Mouse (Mus musculus): Measurements from ENCODE around the gene Armc2. TPM values are rescaled to one million over a fixed set of nuclear protein-coding genes. Genes with fewer than 3 reads are reported as not detected.

Armc2 gene
- polyA plus RNA-seq, 1 experiment from 2014 or later, result 1.1 TPM

DNA sequence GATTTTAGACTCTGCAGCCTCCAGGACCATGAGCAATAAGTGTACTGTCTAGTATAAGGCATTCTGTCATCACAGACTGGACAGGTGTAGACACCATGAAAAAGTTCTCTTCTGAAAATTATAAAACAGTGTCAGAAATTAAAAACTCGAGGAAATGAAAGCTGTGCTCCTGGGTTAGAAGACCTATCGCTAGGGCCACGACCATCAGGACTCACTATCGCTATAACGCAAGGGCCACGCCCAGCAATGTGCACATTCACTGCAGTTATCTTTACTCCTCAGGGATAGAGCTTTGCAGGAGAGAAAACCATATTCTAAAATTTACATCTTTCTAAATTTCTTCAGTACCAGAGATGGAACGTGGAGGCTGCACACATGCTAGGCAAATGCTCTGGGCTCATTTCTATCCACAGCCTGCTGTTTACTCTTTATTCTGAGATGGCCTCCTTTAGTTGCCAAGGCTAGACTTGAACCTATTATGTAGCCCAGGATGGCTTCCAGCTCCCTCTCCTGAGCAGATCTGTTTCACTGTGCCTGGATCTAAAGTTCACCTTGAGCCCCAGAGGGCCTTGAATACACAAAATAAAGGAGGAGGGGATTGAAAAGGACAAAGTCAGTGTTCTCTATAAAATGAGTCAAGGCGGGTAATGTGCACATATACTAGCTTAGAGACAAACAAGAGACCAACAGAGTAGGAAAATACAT, 105.8 kb downstream of the Armc2 start:
- DNase-seq (ENCODE audit: low spot score) (no peak), ATAC-seq (no peak)
- no peak overlapping the region for H3K9ac ChIP-seq (replicated peaks; ENCODE audit: low read depth)
- H3K9me3 ChIP-seq (ENCODE audit: low read length), result no peaks in the 10 kb centered on the region
- 90% methylated on average over 8 of the region's 8 CpGs for WGBS
- H3K4me2 ChIP-seq (replicated peaks; ENCODE audit: low read depth, low read length), result no peak overlapping the region
- no peak overlapping the region for H3K4me3 ChIP-seq (ENCODE audit: low read depth, low read length)
- H3K4me1 ChIP-seq (ENCODE audit: insufficient read depth, low read depth, low read length), result no peaks in the 10 kb centered on the region
- TF ChIP-seq EP300 (IDR thresholded peaks at IDR 0.05), result no peak
- TF ChIP-seq CTCF (IDR thresholded peaks at IDR 0.05), result no peak
- H3K27ac ChIP-seq (ENCODE audit: low read length), result no peak overlapping the region
- no peaks in the 10 kb centered on the region for H3K27me3 ChIP-seq (replicated peaks; ENCODE audit: insufficient read depth, low read length)
- H3K36me3 ChIP-seq (ENCODE audit: insufficient read depth, low read length), result peaks cover 3% of the 10 kb centered on the region; the same call in 1 of the 2 replicates

DNA sequence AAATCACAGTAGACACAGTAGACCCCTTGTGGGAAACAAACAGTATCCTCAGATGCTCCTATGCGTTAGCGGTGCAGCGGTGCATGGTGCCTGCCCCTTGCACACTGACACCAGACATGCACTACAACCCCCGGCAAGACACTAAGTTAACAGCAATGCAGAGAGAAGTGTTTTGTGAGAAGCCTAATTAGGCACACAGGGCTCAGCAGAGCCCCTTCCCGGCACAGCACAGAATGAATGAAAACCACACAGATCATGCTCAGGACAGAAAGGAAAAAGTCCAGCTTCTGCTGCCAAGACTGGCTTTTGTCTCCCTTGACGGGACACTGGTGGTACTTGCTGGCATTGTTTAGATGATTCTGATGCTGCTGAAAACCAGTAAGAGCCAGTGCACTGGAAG, 109.3 kb downstream of the Armc2 start:
- Histone ChIP-seq H3K9ac (replicated peaks; ENCODE audit: low read depth) (no peak overlapping the region), H3K4me2 (replicated peaks; ENCODE audit: low read depth, low read length) (no peak overlapping the region), H3K9me3 (ENCODE audit: low read length) (no peaks in the 10 kb centered on the region), H3K27ac (ENCODE audit: low read length) (no peak overlapping the region), H3K4me3 (ENCODE audit: low read depth, low read length) (no peak overlapping the region), H3K36me3 (ENCODE audit: insufficient read depth, low read length) (peaks cover 16% of the 10 kb centered on the region; the same call in 1 of the 2 replicates), H3K27me3 (replicated peaks; ENCODE audit: insufficient read depth, low read length) (no peaks in the 10 kb centered on the region), H3K4me1 (ENCODE audit: insufficient read depth, low read depth, low read length) (no peaks in the 10 kb centered on the region)
- WGBS, result 84% methylated on average over 6 of the region's 6 CpGs
- no peak for DNase-seq (ENCODE audit: low spot score)
- TF ChIP-seq CTCF (IDR thresholded peaks at IDR 0.05) (no peak), EP300 (IDR thresholded peaks at IDR 0.05) (no peak)
- ATAC-seq, result no peak

DNA sequence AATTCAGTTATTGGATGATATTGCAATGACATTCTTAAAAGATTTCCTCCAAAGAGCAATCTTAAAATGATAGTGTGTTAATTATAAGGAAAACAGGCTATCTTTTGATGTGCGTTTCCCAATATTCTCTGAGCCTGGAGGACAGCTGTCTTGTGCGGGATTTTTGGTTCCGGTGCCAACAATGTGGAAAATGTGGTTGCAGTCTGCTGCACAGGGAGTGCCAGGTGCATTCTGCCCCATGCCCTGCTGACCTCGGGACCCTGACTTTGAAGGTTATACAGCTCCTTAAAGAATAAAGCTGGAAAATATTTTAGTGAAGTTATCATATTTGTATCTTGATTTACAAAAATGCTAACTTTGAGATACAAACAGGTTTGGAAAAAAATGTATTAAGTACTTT, 110.3 kb downstream of the Armc2 start:
- WGBS, result 87% methylated on average over 4 of the region's 4 CpGs
- Histone ChIP-seq H3K4me1 (ENCODE audit: insufficient read depth, low read depth, low read length) (no peaks in the 10 kb centered on the region), H3K9ac (replicated peaks; ENCODE audit: low read depth) (no peak overlapping the region), H3K4me3 (ENCODE audit: low read depth, low read length) (no peak overlapping the region), H3K27ac (ENCODE audit: low read length) (no peak overlapping the region), H3K9me3 (ENCODE audit: low read length) (no peaks in the 10 kb centered on the region), H3K36me3 (ENCODE audit: insufficient read depth, low read length) (peaks cover 16% of the 10 kb centered on the region; the same call in 1 of the 2 replicates), H3K27me3 (replicated peaks; ENCODE audit: insufficient read depth, low read length) (no peaks in the 10 kb centered on the region), H3K4me2 (replicated peaks; ENCODE audit: low read depth, low read length) (no peak overlapping the region)
- no peak for DNase-seq (ENCODE audit: low spot score)
- ATAC-seq, result no peak
- TF ChIP-seq CTCF (IDR thresholded peaks at IDR 0.05) (no peak), EP300 (IDR thresholded peaks at IDR 0.05) (no peak)

DNA sequence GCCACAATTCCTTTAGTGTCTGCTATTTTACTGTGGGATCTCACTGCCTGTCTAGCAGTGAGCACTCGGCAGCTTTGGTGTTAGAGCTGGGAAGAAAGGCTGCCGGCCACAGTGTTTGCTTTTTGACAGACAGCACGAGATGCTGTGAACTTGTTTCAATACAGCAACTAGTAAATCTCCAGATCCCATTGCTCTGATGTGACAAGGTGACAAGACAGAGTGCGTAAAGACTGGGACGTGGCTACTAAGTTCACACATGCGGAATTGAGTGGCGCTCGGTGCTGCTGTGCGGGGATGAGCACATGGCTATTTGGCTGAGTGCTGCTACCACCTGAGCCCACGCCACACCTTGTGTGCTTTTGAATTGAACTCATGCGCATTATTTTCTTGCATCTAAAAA, 110.8 kb downstream of the Armc2 start:
- no peak for TF ChIP-seq CTCF (IDR thresholded peaks at IDR 0.05)
- H3K4me2 ChIP-seq (replicated peaks; ENCODE audit: low read depth, low read length), result no peak overlapping the region
- 78% methylated on average over 11 of the region's 11 CpGs for WGBS
- no peak overlapping the region for H3K9ac ChIP-seq (replicated peaks; ENCODE audit: low read depth)
- no peaks in the 10 kb centered on the region for H3K27me3 ChIP-seq (replicated peaks; ENCODE audit: insufficient read depth, low read length)
- H3K36me3 ChIP-seq (ENCODE audit: insufficient read depth, low read length), result peaks cover 16% of the 10 kb centered on the region; the same call in 1 of the 2 replicates
- no peaks in the 10 kb centered on the region for H3K9me3 ChIP-seq (ENCODE audit: low read length)
- DNase-seq (ENCODE audit: low spot score) (no peak), ATAC-seq (no peak)
- no peak overlapping the region for H3K27ac ChIP-seq (ENCODE audit: low read length)
- no peak overlapping the region for H3K4me3 ChIP-seq (ENCODE audit: low read depth, low read length)
- H3K4me1 ChIP-seq (ENCODE audit: insufficient read depth, low read depth, low read length), result no peaks in the 10 kb centered on the region

DNA sequence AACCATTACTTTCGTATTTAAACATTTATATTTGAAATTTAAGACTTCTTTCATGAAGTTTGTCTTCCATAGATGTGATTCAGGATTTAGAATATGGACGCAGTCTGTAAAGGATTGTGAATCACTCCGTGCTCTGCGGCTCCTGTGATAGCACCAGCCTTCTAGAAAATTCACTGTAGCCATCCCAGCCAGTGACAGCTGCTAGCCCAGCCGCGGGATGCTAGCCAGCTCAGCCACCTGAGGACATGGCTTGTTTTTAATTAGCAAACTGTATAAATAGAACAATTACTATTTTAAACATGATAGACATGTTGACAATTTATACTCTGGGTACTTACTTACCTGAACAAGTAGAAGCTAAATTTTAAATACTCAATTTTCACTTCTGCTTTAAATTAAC, 116.4 kb downstream of the Armc2 start:
- no peaks in the 10 kb centered on the region for H3K4me1 ChIP-seq (ENCODE audit: insufficient read depth, low read depth, low read length)
- no peak for TF ChIP-seq CTCF (IDR thresholded peaks at IDR 0.05)
- no peak for TF ChIP-seq EP300 (IDR thresholded peaks at IDR 0.05)
- H3K27me3 ChIP-seq (replicated peaks; ENCODE audit: insufficient read depth, low read length), result no peaks in the 10 kb centered on the region
- H3K9ac ChIP-seq (replicated peaks; ENCODE audit: low read depth), result no peak overlapping the region
- ATAC-seq (no peak), DNase-seq (ENCODE audit: low spot score) (no peak)
- peaks cover 17% of the 10 kb centered on the region for H3K36me3 ChIP-seq (ENCODE audit: insufficient read depth, low read length)
- no peaks in the 10 kb centered on the region for H3K9me3 ChIP-seq (ENCODE audit: low read length)
- H3K27ac ChIP-seq (ENCODE audit: low read length), result no peak overlapping the region
- 95% methylated on average over 6 of the region's 6 CpGs for WGBS
- H3K4me2 ChIP-seq (replicated peaks; ENCODE audit: low read depth, low read length), result no peak overlapping the region
- H3K4me3 ChIP-seq (ENCODE audit: low read depth, low read length), result no peak overlapping the region

DNA sequence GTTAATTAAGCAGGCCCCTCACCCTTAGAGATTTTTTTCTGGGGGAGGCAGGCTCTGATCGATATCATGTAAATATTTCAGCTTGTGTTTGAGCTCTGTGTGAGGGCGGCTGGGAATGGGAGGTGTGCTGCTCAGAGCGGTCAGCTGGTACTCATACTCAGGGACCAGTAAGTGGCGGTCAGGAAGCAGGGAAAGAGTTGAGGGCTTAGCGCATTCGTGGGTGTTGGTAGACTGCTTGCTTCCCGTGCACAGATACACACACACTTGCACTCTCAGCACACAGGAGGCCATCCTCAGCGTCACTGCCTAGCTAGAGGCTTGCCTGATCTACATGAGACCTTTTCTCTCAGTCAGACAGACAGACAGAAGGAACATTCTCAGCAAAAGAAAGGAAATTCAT, 116.8 kb downstream of the Armc2 start:
- TF ChIP-seq CTCF (IDR thresholded peaks at IDR 0.05) (no peak), EP300 (IDR thresholded peaks at IDR 0.05) (no peak)

More for the DNA sequence above, 116.8 kb downstream of the Armc2 start:
- no peaks in the 10 kb centered on the region for H3K27me3 ChIP-seq (replicated peaks; ENCODE audit: insufficient read depth, low read length)
- DNase-seq (ENCODE audit: low spot score) (no peak), ATAC-seq (no peak)
- H3K9me3 ChIP-seq (ENCODE audit: low read length), result no peaks in the 10 kb centered on the region
- H3K36me3 ChIP-seq (ENCODE audit: insufficient read depth, low read length), result peaks cover 15% of the 10 kb centered on the region
- H3K9ac ChIP-seq (replicated peaks; ENCODE audit: low read depth), result no peak overlapping the region
- 85% methylated on average over 8 of the region's 8 CpGs for WGBS
- no peak overlapping the region for H3K4me2 ChIP-seq (replicated peaks; ENCODE audit: low read depth, low read length)
- H3K4me1 ChIP-seq (ENCODE audit: insufficient read depth, low read depth, low read length), result no peaks in the 10 kb centered on the region
- H3K4me3 ChIP-seq (ENCODE audit: low read depth, low read length), result no peak overlapping the region
- H3K27ac ChIP-seq (ENCODE audit: low read length), result no peak overlapping the region

Data from lung, postnatal 0 days (tissue).